7 mouse cellular contexts compared by ENCODE assay signal in the genomic region with DNA sequence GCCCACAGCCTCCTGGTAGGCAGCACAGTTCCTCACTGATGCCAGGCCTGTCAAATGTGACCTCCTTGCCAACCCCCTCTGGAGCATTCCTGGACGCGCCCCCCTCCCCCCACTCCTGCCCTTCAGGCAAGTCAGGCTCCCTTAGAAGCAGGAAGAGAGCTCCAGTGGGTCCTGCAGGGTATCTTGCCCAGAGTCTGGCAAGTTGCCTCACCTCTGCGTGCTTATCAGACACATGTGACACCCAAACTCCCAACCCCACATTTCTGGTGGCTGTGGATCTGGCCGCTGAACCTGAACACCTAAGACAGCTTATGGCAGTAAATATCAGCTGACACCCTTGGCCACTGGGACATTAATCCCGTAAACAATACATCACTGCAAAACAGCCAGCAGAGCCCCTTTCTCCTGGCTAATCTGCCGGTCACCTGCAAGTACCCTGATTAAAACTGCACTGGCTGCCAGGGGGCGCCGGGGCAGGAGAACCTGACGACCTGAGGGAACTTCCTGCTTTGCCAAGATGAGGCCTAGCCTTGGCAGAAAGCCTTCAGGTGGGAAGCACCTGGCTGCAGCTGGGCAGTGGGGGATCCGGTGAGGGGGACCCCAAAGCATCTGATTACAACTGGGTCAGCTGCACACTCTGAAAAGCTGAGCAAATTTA. TPM values are rescaled to one million over a fixed set of nuclear protein-coding genes. Genes with fewer than 3 reads are reported as not detected.
DNase-seq lines count a peak whose midpoint lies in the region; ATAC-seq and TF ChIP-seq lines count a peak whose summit lies in the region.

No protein-coding gene starts in this region.

- TF ChIP-seq EP300 in stomach, postnatal 0 days (optimal IDR thresholded peaks at IDR 0.05) = no peak

- peaks cover 79% of the 10 kb centered on the region for H3K4me1 ChIP-seq in forebrain, embryonic 10.5 days
- peaks cover 47% of the 10 kb centered on the region for H3K4me1 ChIP-seq in hindbrain, postnatal 0 days (ENCODE audit: insufficient read depth, low read length)
- H3K4me1 ChIP-seq in liver, embryonic 15.5 days (replicated peaks) = peaks cover 63% of the 10 kb centered on the region
- peaks cover 30% of the 10 kb centered on the region for H3K4me1 ChIP-seq in stomach, postnatal 0 days (replicated peaks; ENCODE audit: control insufficient read depth, insufficient read depth)

- 0 out of 2 replicates have a peak overlapping the region, but pooled peaks have one; percentile 1 for H3K4me3 ChIP-seq in forebrain, embryonic 10.5 days
- no peak overlapping the region for H3K4me3 ChIP-seq in hindbrain, postnatal 0 days (ENCODE audit: low read length)
- no peak overlapping the region for H3K4me3 ChIP-seq in liver, embryonic 15.5 days (replicated peaks)
- H3K4me3 ChIP-seq in stomach, postnatal 0 days (ENCODE audit: low read depth, low read length) = no peak overlapping the region

- H3K9me3 ChIP-seq in forebrain, embryonic 10.5 days = no peaks in the 10 kb centered on the region
- no peaks in the 10 kb centered on the region for H3K9me3 ChIP-seq in hindbrain, postnatal 0 days (ENCODE audit: low read length)
- H3K9me3 ChIP-seq in liver, embryonic 15.5 days (replicated peaks) = no peaks in the 10 kb centered on the region
- no peaks in the 10 kb centered on the region for H3K9me3 ChIP-seq in stomach, postnatal 0 days (ENCODE audit: control insufficient read depth, low read length)

- peak; percentile 66 for DNase-seq in right cerebral cortex, postnatal 10 days (ENCODE audit: low spot score in 2 of 2)
- DNase-seq in right cerebral cortex, adult 18-20 months = no peak
- no peak for DNase-seq in forebrain, embryonic 10.5 days (ENCODE audit: extremely low spot score, low spot score)
- DNase-seq in hindbrain, postnatal 0 days (ENCODE audit: low spot score) = no peak
- DNase-seq in stomach, postnatal 0 days (ENCODE audit: low spot score) = peak; percentile 73
- DNase-seq in left cerebral cortex, postnatal 14 days (ENCODE audit: low spot score in 2 of 2) = no peak

- peak overlapping the region; percentile 76 for H3K27ac ChIP-seq in forebrain, embryonic 10.5 days
- peak overlapping the region; percentile 84 for H3K27ac ChIP-seq in hindbrain, postnatal 0 days
- H3K27ac ChIP-seq in liver, embryonic 15.5 days (replicated peaks) = peak overlapping the region; percentile 56
- H3K27ac ChIP-seq in stomach, postnatal 0 days (replicated peaks) = peak overlapping the region; percentile 76

- peaks cover 5% of the 10 kb centered on the region; the same call in 1 of the 2 replicates for H3K27me3 ChIP-seq in forebrain, embryonic 10.5 days (ENCODE audit: poor library complexity, severe bottlenecking)
- no peaks in the 10 kb centered on the region for H3K27me3 ChIP-seq in hindbrain, postnatal 0 days (ENCODE audit: insufficient read depth, low read length)
- peaks cover 27% of the 10 kb centered on the region for H3K27me3 ChIP-seq in liver, embryonic 15.5 days
- H3K27me3 ChIP-seq in stomach, postnatal 0 days (ENCODE audit: control insufficient read depth, insufficient read depth, low read length) = no peaks in the 10 kb centered on the region

- no peak overlapping the region for H3K9ac ChIP-seq in hindbrain, postnatal 0 days (replicated peaks; ENCODE audit: low read length)
- H3K9ac ChIP-seq in liver, embryonic 15.5 days = no peak overlapping the region
- H3K9ac ChIP-seq in stomach, postnatal 0 days (ENCODE audit: low read length) = peak overlapping the region; percentile 41; the same call in 1 of the 2 replicates

- intact Hi-C loops in left cerebral cortex, postnatal 14 days (cut with DNase I) = no loop called here

- H3K36me3 ChIP-seq in forebrain, embryonic 10.5 days (replicated peaks) = peaks cover 17% of the 10 kb centered on the region
- H3K36me3 ChIP-seq in hindbrain, postnatal 0 days (ENCODE audit: insufficient read depth, low read length) = no peaks in the 10 kb centered on the region
- H3K36me3 ChIP-seq in liver, embryonic 15.5 days (replicated peaks) = no peaks in the 10 kb centered on the region
- no peaks in the 10 kb centered on the region for H3K36me3 ChIP-seq in stomach, postnatal 0 days (ENCODE audit: control insufficient read depth, insufficient read depth, low read length)

- H3K4me2 ChIP-seq in hindbrain, postnatal 0 days (ENCODE audit: low read depth, low read length) = 0 out of 2 replicates have a peak overlapping the region, but pooled peaks have one; percentile 18
- peak overlapping the region; percentile 24 for H3K4me2 ChIP-seq in liver, embryonic 15.5 days
- H3K4me2 ChIP-seq in stomach, postnatal 0 days (replicated peaks; ENCODE audit: low read depth) = no peak overlapping the region; the same call in 1 of the 2 replicates

- 5% methylated on average over 10 of the region's 10 CpGs for WGBS in forebrain, embryonic 10.5 days
- WGBS in hindbrain, postnatal 0 days = 13% methylated on average over 10 of the region's 10 CpGs
- 12% methylated on average over 10 of the region's 10 CpGs for WGBS in liver, embryonic 15.5 days (ENCODE audit: insufficient replicate concordance)
- WGBS in stomach, postnatal 0 days = 19% methylated on average over 10 of the region's 10 CpGs

- no peak for ATAC-seq in hindbrain, postnatal 0 days
- ATAC-seq in liver, embryonic 15.5 days (ENCODE audit: insufficient read depth) = peak; percentile 41; the same call in 1 of the 2 replicates
- peak; percentile 27 for ATAC-seq in stomach, postnatal 0 days (ENCODE audit: low FRiP score, low TSS enrichment)

- TF ChIP-seq CTCF in hindbrain, postnatal 0 days (IDR thresholded peaks at IDR 0.05; ENCODE audit: low read depth) = no peak; the same call in 1 of the 2 replicates
- peak; percentile 36 for TF ChIP-seq CTCF in stomach, postnatal 0 days (IDR thresholded peaks at IDR 0.05; ENCODE audit: low read depth)

RNA-seq across cellular contexts. Expression of gene Trim8, which starts 30.7 kb away (rescaled TPM):
- 16.6 and 19.3 TPM in 2 replicates for polyA plus RNA-seq in forebrain, embryonic 10.5 days (2016; fragmentation: Nextera tagmentation; extraction: Ambion mirVana)
- 108 and 115 TPM in 2 replicates for total RNA-seq in hindbrain, postnatal 0 days (2014; rRNA removed)
- 28.8 and 29.7 TPM in 2 replicates for polyA plus RNA-seq in hindbrain, postnatal 0 days (2015; fragmentation: Nextera tagmentation; extraction: Ambion mirVana)
- polyA plus RNA-seq in liver, embryonic 15.5 days (2015; fragmentation: Nextera tagmentation; extraction: Ambion mirVana) = 8.8 and 10.9 TPM in 2 replicates
- 15.1 and 16.4 TPM in 2 replicates for polyA plus RNA-seq in stomach, postnatal 0 days (2015; fragmentation: Nextera tagmentation; extraction: Ambion mirVana)
- 100 to 1,000 TPM; 103 to 110 TPM for total RNA-seq in left cerebral cortex, postnatal 14 days (2021)

RNA-seq across cellular contexts. Expression of gene Arl3, which starts 40.8 kb away (rescaled TPM):
- 196 and 201 TPM in 2 replicates for polyA plus RNA-seq in forebrain, embryonic 10.5 days (2016; fragmentation: Nextera tagmentation; extraction: Ambion mirVana)
- 66.2 and 71.1 TPM in 2 replicates for total RNA-seq in hindbrain, postnatal 0 days (2014; rRNA removed)
- 220 and 224 TPM in 2 replicates for polyA plus RNA-seq in hindbrain, postnatal 0 days (2015; fragmentation: Nextera tagmentation; extraction: Ambion mirVana)
- polyA plus RNA-seq in liver, embryonic 15.5 days (2015; fragmentation: Nextera tagmentation; extraction: Ambion mirVana) = 22.9 and 25.4 TPM in 2 replicates
- polyA plus RNA-seq in stomach, postnatal 0 days (2015; fragmentation: Nextera tagmentation; extraction: Ambion mirVana) = 39.6 and 41.6 TPM in 2 replicates
- total RNA-seq in left cerebral cortex, postnatal 14 days (2021) = 100 to 1,000 TPM; 103 to 116 TPM

RNA-seq across cellular contexts. Expression of gene Sfxn2, which starts 41.0 kb away (rescaled TPM):
- polyA plus RNA-seq in forebrain, embryonic 10.5 days (2016; fragmentation: Nextera tagmentation; extraction: Ambion mirVana) = 16.6 and 17.9 TPM in 2 replicates
- total RNA-seq in hindbrain, postnatal 0 days (2014; rRNA removed) = 8.1 and 10.2 TPM in 2 replicates
- 12.0 and 13.0 TPM in 2 replicates for polyA plus RNA-seq in hindbrain, postnatal 0 days (2015; fragmentation: Nextera tagmentation; extraction: Ambion mirVana)
- 28.6 and 33.4 TPM in 2 replicates for polyA plus RNA-seq in liver, embryonic 15.5 days (2015; fragmentation: Nextera tagmentation; extraction: Ambion mirVana)
- polyA plus RNA-seq in stomach, postnatal 0 days (2015; fragmentation: Nextera tagmentation; extraction: Ambion mirVana) = 9.4 and 10.0 TPM in 2 replicates
- total RNA-seq in left cerebral cortex, postnatal 14 days (2021) = 1 to 10 TPM; 4.1 to 6.0 TPM

Comparison
In these comparisons a context has a peak if more than half of its experiments do, and no peak if none do; other contexts are left out.
1. DNase-seq: peak in right cerebral cortex, postnatal 10 days (2 of 2) and stomach, postnatal 0 days (single experiment); none in right cerebral cortex, adult 18-20 months (single experiment), forebrain, embryonic 10.5 days (single experiment), hindbrain, postnatal 0 days (single experiment) and left cerebral cortex, postnatal 14 days (0 of 2).
2. Peak in every context shown above with its lines, with median percentiles within 50 percentile points of each other: H3K27ac ChIP-seq.